Mouse (Mus musculus) right cerebral cortex, postnatal 10 days (tissue): ENCODE data around the gene Prkce.
A peak's percentile ranks its signal among the peaks of the same experiment; 100 is the strongest.

Experiments used
- DNase-seq, 2 experiments: peaks; one replicate each; pipeline ENCODE4 v3.0.0; 2021; ENCODE audit warnings: low spot score in 2 of 2

The Prkce gene

GRCm38 (mm10) chr17:86256730-86257131, 89.1 kb downstream of the Prkce start:
- no peak for DNase-seq

- DNase-seq = no peak
Observed at GRCm38 (mm10) chr17:86261067-86261466, 93.5 kb downstream of the Prkce start.

- no peak for DNase-seq
Observed at GRCm38 (mm10) chr17:86263985-86264649, 96.5 kb downstream of the Prkce start.

- peak; percentile 85 to 86 for DNase-seq
Observed at GRCm38 (mm10) chr17:86266051-86266450, 98.5 kb downstream of the Prkce start.

- no peak for DNase-seq
Observed at GRCm38 (mm10) chr17:86267126-86267760, 99.7 kb downstream of the Prkce start.

- DNase-seq = no peak
Observed at GRCm38 (mm10) chr17:86269639-86270038, 102.1 kb downstream of the Prkce start.

GRCm38 (mm10) chr17:86270523-86270922, 102.9 kb downstream of the Prkce start:
- DNase-seq = no peak

- DNase-seq = no peak
Observed at GRCm38 (mm10) chr17:86271277-86271676, 103.7 kb downstream of the Prkce start.

GRCm38 (mm10) chr17:86272961-86273360, 105.4 kb downstream of the Prkce start:
- DNase-seq = no peak

- DNase-seq = no peak
Observed at GRCm38 (mm10) chr17:86273566-86274349, 106.2 kb downstream of the Prkce start.

GRCm38 (mm10) chr17:86274350-86274744, 106.8 kb downstream of the Prkce start:
- DNase-seq = no peak

GRCm38 (mm10) chr17:86276381-86276780, 108.8 kb downstream of the Prkce start:
- no peak for DNase-seq

- no peak for DNase-seq
Observed at GRCm38 (mm10) chr17:86277032-86277798, 109.6 kb downstream of the Prkce start.

GRCm38 (mm10) chr17:86277999-86278526, 110.5 kb downstream of the Prkce start:
- DNase-seq = no peak

- no peak for DNase-seq
Observed at GRCm38 (mm10) chr17:86279751-86280150, 112.2 kb downstream of the Prkce start.

- DNase-seq = no peak
Observed at GRCm38 (mm10) chr17:86283741-86284140, 116.2 kb downstream of the Prkce start.

- no peak for DNase-seq
Observed at GRCm38 (mm10) chr17:86285058-86285457, 117.5 kb downstream of the Prkce start.

GRCm38 (mm10) chr17:86286747-86287271, 119.2 kb downstream of the Prkce start:
- DNase-seq = no peak

GRCm38 (mm10) chr17:86292711-86293110, 125.1 kb downstream of the Prkce start:
- DNase-seq = no peak

- no peak for DNase-seq
Observed at GRCm38 (mm10) chr17:86293247-86293744, 125.7 kb downstream of the Prkce start.

- DNase-seq = no peak
Observed at GRCm38 (mm10) chr17:86299576-86299975, 132.0 kb downstream of the Prkce start.
